Mouse (Mus musculus): ENCODE results near the gene Vwa5a.

Gene Vwa5a

DNA sequence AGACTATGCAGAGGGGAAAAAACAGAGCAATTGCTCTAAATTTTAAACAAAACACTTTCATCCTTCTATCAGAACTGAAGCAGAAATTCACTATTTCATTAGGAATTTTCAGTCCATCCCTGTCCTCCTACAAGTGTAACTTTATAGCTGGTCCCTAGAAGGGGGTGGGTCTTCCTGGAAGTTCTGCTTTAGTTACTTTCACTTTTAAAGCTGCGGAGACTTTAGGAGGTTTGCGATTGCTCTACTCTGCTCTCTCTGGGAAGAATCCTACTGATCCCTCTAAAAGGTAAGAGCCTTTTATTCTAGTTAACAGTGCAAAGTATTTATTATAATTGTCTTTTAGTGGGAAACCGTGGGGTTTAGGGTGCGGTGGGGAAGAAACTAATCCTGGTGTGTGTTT is at the start of gene Vwa5a:
Vwa5a (plus strand) TSS at position 167 of the 400 bp plus-strand sequence.
- no peak for DNase-seq (ENCODE audit: low spot score in 2 of 2)

GRCm38 (mm10) chr9:38672887-38673286 is 45.2 kb upstream of the Vwa5a start:
- DNase-seq (ENCODE audit: low spot score in 2 of 2), result no peak

DNA sequence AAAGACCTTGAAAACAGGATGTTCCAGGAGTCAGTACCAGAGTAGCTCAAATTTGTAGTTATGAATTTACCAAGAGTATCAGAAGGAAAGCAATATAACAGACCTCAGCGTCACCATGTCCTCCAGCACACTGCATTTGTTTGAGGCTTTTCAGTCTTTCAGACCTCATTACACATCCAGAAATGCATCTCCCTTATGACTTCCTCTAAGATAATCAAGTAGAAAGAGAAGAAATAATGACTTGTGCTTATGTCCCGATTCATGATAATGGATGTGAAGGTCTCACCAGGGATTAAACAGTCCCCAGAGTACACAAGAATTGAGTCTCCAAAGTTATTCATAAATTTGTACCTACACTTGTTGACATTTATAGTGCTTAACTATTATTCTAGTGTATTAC is 43.6 kb upstream of the Vwa5a start, which contains the start of gene Olfr918:
Olfr918 (minus strand) TSS at position 101 of the 400 bp plus-strand sequence.
- no peak for DNase-seq (ENCODE audit: low spot score in 2 of 2)

DNA sequence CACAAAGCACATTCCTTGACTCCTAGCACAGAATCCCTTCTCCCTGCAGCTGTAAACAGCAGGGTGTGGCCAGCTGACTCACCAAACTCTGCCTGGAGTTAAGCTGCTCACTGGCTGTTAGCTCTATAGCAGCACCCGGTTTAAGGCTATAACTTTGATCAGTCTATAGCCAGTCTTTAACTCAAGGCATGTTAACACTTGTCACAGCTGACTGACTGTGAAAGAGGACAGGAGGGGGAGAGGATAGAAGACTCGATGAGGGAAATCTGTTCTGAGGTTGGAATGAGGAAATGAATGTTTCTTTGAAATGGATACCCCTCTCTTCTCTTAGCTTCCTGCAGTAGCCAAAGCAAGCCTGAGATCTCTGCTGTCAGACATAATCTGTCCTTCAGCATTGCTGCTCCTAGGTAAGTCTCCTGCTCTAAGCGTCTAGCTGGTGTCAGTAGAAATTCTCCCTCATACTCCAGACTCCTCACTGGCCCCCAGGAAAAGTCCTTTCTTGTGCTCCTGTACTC is 916 bp downstream of the Vwa5a start:
- DNase-seq (ENCODE audit: low spot score in 2 of 2), result no peak

- DNase-seq (ENCODE audit: low spot score in 2 of 2), result no peak
Observed at GRCm38 (mm10) chr9:38724044-38724443, 6.0 kb downstream of the Vwa5a start.

GRCm38 (mm10) chr9:38728218-38728617 is 10.2 kb downstream of the Vwa5a start:
- no peak for DNase-seq (ENCODE audit: low spot score in 2 of 2)

DNA sequence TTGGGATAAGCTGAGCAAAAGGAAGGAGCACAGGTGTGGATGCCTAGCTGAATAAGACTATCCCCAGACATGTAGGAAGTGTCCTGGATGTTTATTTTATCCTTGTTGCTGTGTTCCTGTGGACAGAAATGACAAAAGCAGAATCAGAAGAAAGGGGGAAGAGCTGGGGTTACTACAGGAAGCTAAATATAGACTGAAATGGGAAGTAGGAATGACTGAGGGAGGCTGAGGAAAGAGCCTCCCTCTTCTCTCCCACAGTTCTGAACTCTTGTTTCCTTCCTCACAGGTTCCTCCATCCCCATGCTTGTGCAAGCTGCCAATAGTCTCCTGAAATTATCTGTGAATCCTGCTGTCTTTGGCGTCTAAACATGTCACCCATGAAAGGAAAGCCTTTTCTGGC is 23.3 kb downstream of the Vwa5a start:
- no peak for DNase-seq (ENCODE audit: low spot score in 2 of 2)

DNA sequence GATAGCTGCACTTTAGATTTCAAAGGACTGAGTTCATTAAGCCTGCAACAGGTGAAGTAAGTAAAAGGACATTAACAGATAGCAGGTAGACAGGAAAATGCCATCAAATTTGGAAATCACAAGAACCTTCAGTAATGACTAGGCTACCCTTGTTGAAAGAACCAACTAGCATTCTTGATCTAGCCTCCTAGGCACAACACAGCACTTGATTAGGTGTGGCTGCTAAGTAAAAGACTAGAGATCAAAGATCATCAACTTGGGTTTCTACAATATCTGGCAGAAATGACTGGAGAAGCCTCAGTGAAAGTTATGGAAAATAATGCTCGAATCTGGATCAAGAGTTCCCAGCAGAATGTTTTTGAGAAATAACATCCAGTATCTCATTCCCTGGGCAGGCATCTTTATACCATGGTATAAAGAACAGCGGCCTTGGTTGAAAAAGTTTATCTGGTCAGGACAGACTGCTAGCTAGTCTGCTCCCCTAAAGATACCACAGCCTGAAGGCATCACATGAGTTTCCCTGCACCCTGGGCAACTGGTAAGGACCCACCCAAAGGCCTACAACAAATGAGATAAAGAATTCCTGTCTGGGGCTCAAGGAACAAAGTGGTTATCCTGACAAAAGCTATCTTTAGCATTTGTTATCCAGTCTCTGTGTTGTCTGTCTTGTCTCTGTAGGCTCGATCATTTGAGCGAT is 26.7 kb downstream of the Vwa5a start:
- DNase-seq (ENCODE audit: low spot score in 2 of 2), result no peak

- DNase-seq (ENCODE audit: low spot score in 2 of 2), result no peak
Observed at GRCm38 (mm10) chr9:38751999-38752398, 33.9 kb downstream of the Vwa5a start, which contains the start of gene Olfr920. Gene Olfr920, plus strand, starts transcription at chr9:38752299.

DNA sequence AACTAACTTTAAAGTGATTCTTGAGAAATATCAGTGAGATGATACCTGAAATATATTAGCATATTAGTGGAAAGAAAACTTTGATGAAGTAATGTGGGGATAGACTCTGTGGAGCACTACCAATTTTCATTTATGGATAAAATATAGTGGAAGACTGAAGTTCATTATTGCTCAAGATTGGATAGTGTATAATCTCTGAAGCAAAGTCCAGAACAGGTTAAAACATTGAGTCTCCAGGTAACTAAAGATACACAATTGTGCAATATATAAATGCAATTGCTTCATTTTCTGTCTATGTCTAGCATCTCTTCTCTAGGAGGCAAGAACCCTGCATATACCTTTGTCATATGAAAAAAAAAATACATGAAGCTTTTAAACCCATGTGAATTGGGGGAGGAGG is 54.7 kb downstream of the Vwa5a start, which contains the start of gene Olfr921:
Olfr921 (plus strand) TSS at position 301 of the 400 bp plus-strand sequence.
- no peak for DNase-seq (ENCODE audit: low spot score in 2 of 2)

DNA sequence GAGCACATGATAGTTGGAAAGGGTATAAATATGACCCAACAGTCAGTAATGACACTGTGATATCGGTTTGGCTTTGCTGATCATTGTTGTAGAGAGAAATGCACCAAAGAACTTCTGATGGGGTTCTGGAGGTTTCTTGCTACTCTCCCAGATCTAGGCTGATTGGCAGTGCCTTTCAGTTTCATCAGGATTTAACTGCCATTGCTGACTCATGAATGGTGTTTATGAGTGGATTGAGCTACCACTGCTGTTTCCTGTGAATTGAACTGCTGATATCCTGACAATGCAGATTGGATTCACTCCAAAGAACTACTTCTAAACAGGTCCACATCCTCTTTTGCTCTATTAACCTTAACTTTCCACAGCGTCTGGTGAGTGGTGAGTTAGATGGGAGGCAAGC is 74.6 kb downstream of the Vwa5a start:
- DNase-seq (ENCODE audit: low spot score in 2 of 2), result no peak
